Mouse (Mus musculus): ENCODE measurements around the gene Frrs1l. TPM values are rescaled to one million over a fixed set of nuclear protein-coding genes. Genes with fewer than 3 reads are reported as not detected.

Frrs1l gene
- total RNA-seq, 1 experiment from 2014 or later: 0.41 TPM

DNA sequence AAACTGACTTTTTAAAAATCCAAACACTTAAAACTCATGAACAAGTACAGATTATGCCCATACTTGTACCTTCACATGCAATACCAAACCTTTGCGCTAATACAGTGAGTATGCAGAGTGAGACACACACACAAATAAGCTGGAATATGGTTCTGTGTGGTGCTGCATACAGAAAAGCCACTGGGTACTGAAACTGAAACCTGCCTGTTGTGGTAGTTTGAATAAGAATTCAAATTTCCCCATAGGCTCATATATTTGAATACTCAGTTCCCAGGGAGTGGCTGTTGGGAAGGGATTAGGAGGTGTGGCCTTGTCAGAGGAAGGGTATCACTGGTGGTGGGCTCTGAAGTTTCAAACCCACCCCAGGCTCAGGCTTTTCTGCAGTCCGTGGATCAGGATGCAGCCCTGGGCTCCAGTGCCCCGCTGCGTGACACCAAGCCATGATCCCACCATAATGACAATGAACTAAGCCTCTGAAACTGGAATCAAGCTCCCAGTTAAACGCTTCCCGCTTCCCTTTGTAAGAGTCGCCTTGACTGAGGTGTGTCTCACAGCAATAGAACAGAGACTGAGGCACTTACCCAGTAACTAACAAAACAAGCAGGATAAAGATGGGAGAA is 77.7 kb downstream of the Frrs1l start:
- no peak for DNase-seq

- DNase-seq: no peak
Observed at GRCm38 (mm10) chr4:56909568-56909967, 80.6 kb downstream of the Frrs1l start.

DNA sequence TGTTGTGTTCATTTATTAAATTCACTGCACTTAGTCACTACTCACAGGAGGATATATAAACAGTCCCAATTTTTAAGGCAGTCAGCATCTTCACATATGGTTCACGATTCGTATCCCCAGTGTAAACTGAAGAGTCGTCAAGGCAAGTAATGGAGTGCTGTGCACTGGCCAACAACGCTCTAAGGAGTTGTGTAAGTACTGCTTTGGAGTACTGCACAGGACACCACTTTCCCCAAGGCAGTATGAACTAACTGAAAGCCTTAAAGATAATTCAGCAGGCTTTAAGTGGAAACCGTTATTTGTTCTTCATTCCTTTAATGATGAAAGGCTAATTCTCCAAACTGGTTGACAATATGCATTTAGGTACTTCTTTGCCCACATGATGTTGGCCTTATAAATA is 82.5 kb downstream of the Frrs1l start:
- no peak for DNase-seq

Other genes with a start within 250 kb of the Frrs1l start
- gene Actl7b, start 248.9 kb downstream of the Frrs1l start, total RNA-seq (2021): not detected in 2 replicates
- gene Actl7a, start 247.0 kb downstream of the Frrs1l start, total RNA-seq (2021): not detected in 2 replicates
- 26.4 and 32.3 TPM in 2 replicates for gene Elp1, start 188.1 kb downstream of the Frrs1l start, total RNA-seq (2021)
- 13.0 and 13.7 TPM in 2 replicates for gene Fam206a, start 188.0 kb downstream of the Frrs1l start, total RNA-seq (2021)
- 18.1 and 19.6 TPM in 2 replicates for gene Ctnnal1, start 125.2 kb downstream of the Frrs1l start, total RNA-seq (2021)
- gene Tmem245, start 43.0 kb downstream of the Frrs1l start, total RNA-seq (2021): 36.5 and 37.0 TPM in 2 replicates
- 3.5 and 5.4 TPM in 2 replicates for gene Epb41l4b, start 153.0 kb upstream of the Frrs1l start, total RNA-seq (2021)